16 mouse cellular contexts compared by ENCODE assay signal in genomic region chr3:135698466-135698975, GRCm38 (mm10). TPM values are rescaled to one million over a fixed set of nuclear protein-coding genes. Genes with fewer than 3 reads are reported as not detected.
DNase-seq lines count a peak whose midpoint lies in the region; ATAC-seq and TF ChIP-seq lines count a peak whose summit lies in the region.
"Had no signal": no experiment of that assay in that cellular context is flagged by ENCODE, and none has a peak within 500 bp of the region (broad histone marks: within the 10 kb centered on the region; RNA-seq: fewer than 3 reads in every experiment).

No protein-coding gene starts in this region.

- no peak for TF ChIP-seq RAD21 in CH12.LX (IDR thresholded peaks at IDR 0.05; ENCODE audit: low read depth, low read length)

- H3K4me1 ChIP-seq in intestine, embryonic 14.5 days (replicated peaks; ENCODE audit: control insufficient read depth, insufficient read depth, low read length), result peaks cover 8% of the 10 kb centered on the region
- no peaks in the 10 kb centered on the region for H3K4me1 ChIP-seq in intestine, postnatal 0 days (replicated peaks; ENCODE audit: control insufficient read depth, insufficient read depth, low read length)
- H3K4me1 ChIP-seq in CH12.LX (ENCODE audit: control insufficient read depth in 1 of 2, insufficient read depth in 2 of 2), result peaks cover 4 to 18% of the 10 kb centered on the region in 2 experiments; a peak in 3 of 4 replicates
- peaks cover 20% of the 10 kb centered on the region for H3K4me1 ChIP-seq in embryonic facial prominence, embryonic 10.5 days
- H3K4me1 ChIP-seq: forebrain, embryonic 15.5 days had no signal

- H3K4me3 ChIP-seq in intestine, embryonic 14.5 days (ENCODE audit: low read depth, low read length), result no peak overlapping the region
- no peak overlapping the region for H3K4me3 ChIP-seq in intestine, postnatal 0 days (ENCODE audit: low read depth, low read length)
- H3K4me3 ChIP-seq in CH12.LX (replicated peaks in 1 of 3; ENCODE audit: low read depth in 2 of 3, low read length in 2 of 3, poor library complexity in 1 of 3), result no peak overlapping the region
- H3K4me3 ChIP-seq in embryonic facial prominence, embryonic 10.5 days, result no peak overlapping the region
- H3K4me3 ChIP-seq: forebrain, embryonic 15.5 days had no signal

- no peak overlapping the region for H3K4me2 ChIP-seq in intestine, embryonic 14.5 days (ENCODE audit: low read length)
- no peak overlapping the region for H3K4me2 ChIP-seq in intestine, postnatal 0 days (replicated peaks; ENCODE audit: low read depth)
- no peak overlapping the region for H3K4me2 ChIP-seq in CH12.LX (ENCODE audit: insufficient read depth, low read depth, poor library complexity, severe bottlenecking)
- H3K4me2 ChIP-seq: forebrain, embryonic 15.5 days; liver, embryonic 11.5 days; lung, embryonic 14.5 days had no signal

- WGBS in intestine, embryonic 14.5 days, result 53% methylated on average over 12 of the region's 12 CpGs
- WGBS in intestine, postnatal 0 days, result 66% methylated on average over 12 of the region's 12 CpGs
- 62% methylated on average over 12 of the region's 12 CpGs for WGBS in embryonic facial prominence, embryonic 10.5 days

- H3K27ac ChIP-seq in intestine, embryonic 14.5 days (ENCODE audit: low read depth), result peak overlapping the region; percentile 47; the same call in 1 of the 2 replicates
- H3K27ac ChIP-seq in intestine, postnatal 0 days (ENCODE audit: low read depth, low read length), result no peak overlapping the region
- H3K27ac ChIP-seq in CH12.LX (ENCODE audit: insufficient read depth, low read depth), result no peak overlapping the region
- H3K27ac ChIP-seq in embryonic facial prominence, embryonic 10.5 days (replicated peaks), result 0 out of 2 replicates have a peak overlapping the region, but pooled peaks have one; percentile 36
- H3K27ac ChIP-seq: forebrain, embryonic 15.5 days; macrophage had no signal

- no peaks in the 10 kb centered on the region for H3K79me2 ChIP-seq in CH12.LX (replicated peaks; ENCODE audit: control insufficient read depth, extremely low read depth, insufficient read depth, poor library complexity, severe bottlenecking)

- H3K27me3 ChIP-seq in intestine, embryonic 14.5 days (replicated peaks; ENCODE audit: control insufficient read depth, insufficient read depth, low read length), result no peaks in the 10 kb centered on the region
- no peaks in the 10 kb centered on the region for H3K27me3 ChIP-seq in intestine, postnatal 0 days (replicated peaks; ENCODE audit: control insufficient read depth, insufficient read depth, low read length)
- H3K27me3 ChIP-seq in CH12.LX (replicated peaks), result peaks cover 6% of the 10 kb centered on the region
- peaks cover 6% of the 10 kb centered on the region; the same call in 1 of the 2 replicates for H3K27me3 ChIP-seq in embryonic facial prominence, embryonic 10.5 days (replicated peaks; ENCODE audit: low read depth, poor library complexity, severe bottlenecking)
- H3K27me3 ChIP-seq: forebrain, embryonic 15.5 days had no signal

- dilution Hi-C loops in CH12.LX (cut with MboI; ENCODE audit: extremely low pct_ligation_motif_present, extremely low pct_unique_long_range_greater_than_20kb, low sequenced_read_pairs), result no loop called here

- TF ChIP-seq EP300 in CH12.LX (IDR thresholded peaks at IDR 0.05; ENCODE audit: low read length), result 0 out of 2 replicates have a peak, but pooled peaks have one; percentile 15

- no peak for ATAC-seq in intestine, embryonic 14.5 days (replicated peaks; ENCODE audit: low FRiP score, low TSS enrichment, low read depth)
- no peak for ATAC-seq in intestine, postnatal 0 days
- ATAC-seq: forebrain, embryonic 15.5 days had no signal

- DNase-seq in intestine, embryonic 14.5 days (ENCODE audit: low spot score), result no peak
- DNase-seq in CH12.LX (ENCODE audit: extremely low read depth), result no peak
- DNase-seq in embryonic facial prominence, embryonic 10.5 days (ENCODE audit: low spot score), result no peak
- peak; percentile 74 for DNase-seq in kidney, adult 9 months
- DNase-seq in thymus, postnatal 36 days, result no peak
- no peak for DNase-seq in adrenal gland, postnatal 10 days
- DNase-seq in frontal cortex, postnatal 36 days (ENCODE audit: low spot score in 2 of 2), result no peak
- DNase-seq: B cell, adult 2 months; layer of hippocampus, adult 9-11 months; lung, embryonic 14.5 days; midbrain, embryonic 14.5 days; thymus, adult 2 months had no signal

- no peaks in the 10 kb centered on the region for H3K36me3 ChIP-seq in intestine, embryonic 14.5 days (ENCODE audit: control insufficient read depth, insufficient read depth, low read length)
- H3K36me3 ChIP-seq in intestine, postnatal 0 days (ENCODE audit: control insufficient read depth, insufficient read depth), result no peaks in the 10 kb centered on the region
- no peaks in the 10 kb centered on the region for H3K36me3 ChIP-seq in CH12.LX (replicated peaks in 1 of 2; ENCODE audit: control insufficient read depth in 1 of 2, insufficient read depth in 1 of 2, low read length in 1 of 2)
- H3K36me3 ChIP-seq in embryonic facial prominence, embryonic 10.5 days (replicated peaks), result no peaks in the 10 kb centered on the region
- H3K36me3 ChIP-seq: forebrain, embryonic 15.5 days had no signal

- TF ChIP-seq POLR2A in CH12.LX (IDR thresholded peaks at IDR 0.05; ENCODE audit: low read depth, low read length), result no peak

- no peak for TF ChIP-seq CTCF in intestine, postnatal 0 days (IDR thresholded peaks at IDR 0.05; ENCODE audit: low read depth)
- TF ChIP-seq CTCF in CH12.LX (conservative IDR thresholded peaks at IDR 0.05 in 1 of 2, IDR thresholded peaks at IDR 0.05 in 1 of 2; ENCODE audit: low read depth in 2 of 2, low read length in 2 of 2), result no peak

- no peak overlapping the region for H3K9ac ChIP-seq in intestine, embryonic 14.5 days (ENCODE audit: low read length)
- H3K9ac ChIP-seq in intestine, postnatal 0 days (ENCODE audit: low read depth, low read length), result no peak overlapping the region
- no peak overlapping the region for H3K9ac ChIP-seq in CH12.LX (ENCODE audit: insufficient read depth, low read depth)
- H3K9ac ChIP-seq: forebrain, embryonic 15.5 days; lung, embryonic 14.5 days had no signal

- in situ Hi-C loops in CH12.LX (cut with MboI; ENCODE audit: low pct_ligation_motif_present, low pct_unique_long_range_greater_than_20kb, low sequenced_read_pairs), result no loop called here

- no peaks in the 10 kb centered on the region for H3K9me3 ChIP-seq in intestine, embryonic 14.5 days (ENCODE audit: control insufficient read depth, low read length)
- no peaks in the 10 kb centered on the region for H3K9me3 ChIP-seq in intestine, postnatal 0 days (ENCODE audit: control insufficient read depth)
- H3K9me3 ChIP-seq in CH12.LX (replicated peaks; ENCODE audit: low read length), result no peaks in the 10 kb centered on the region
- H3K9me3 ChIP-seq in embryonic facial prominence, embryonic 10.5 days, result no peaks in the 10 kb centered on the region
- H3K9me3 ChIP-seq: forebrain, embryonic 15.5 days had no signal

TF ChIP-seq in CH12.LX, 34 proteins besides CTCF, POLR2A, EP300 and RAD21:
- TF ChIP-seq SMC3 (IDR thresholded peaks at IDR 0.05; ENCODE audit: low read depth, low read length), result no peak
- TF ChIP-seq TCF12 (IDR thresholded peaks at IDR 0.05; ENCODE audit: low read depth, low read length), result no peak
- TF ChIP-seq TBP (conservative IDR thresholded peaks at IDR 0.05; ENCODE audit: low read depth, low read length), result no peak
- no peak for TF ChIP-seq IRF4 (IDR thresholded peaks at IDR 0.05; ENCODE audit: low read depth, low read length)
- TF ChIP-seq ZC3H11A (IDR thresholded peaks at IDR 0.05; ENCODE audit: low read depth, low read length), result no peak
- no peak for TF ChIP-seq HCFC1 (IDR thresholded peaks at IDR 0.05; ENCODE audit: low read depth, low read length)
- TF ChIP-seq MYC (IDR thresholded peaks at IDR 0.05; ENCODE audit: low read depth, low read length), result no peak
- no peak for TF ChIP-seq POLR2AphosphoS2 (IDR thresholded peaks at IDR 0.05; ENCODE audit: low read depth, low read length)

RNA-seq across cellular contexts. Expression of gene Nfkb1, which starts 7.2 kb away (rescaled TPM):
- polyA plus RNA-seq in intestine, embryonic 14.5 days (2014; fragmentation: Nextera tagmentation; extraction: Ambion mirVana), result 29.1 and 30.6 TPM in 2 replicates
- polyA plus RNA-seq in intestine, postnatal 0 days (2015; fragmentation: Nextera tagmentation; extraction: Ambion mirVana), result 15.2 and 16.7 TPM in 2 replicates
- 256 and 271 TPM in 2 replicates for total RNA-seq in CH12.LX (2012; rRNA removed)
- 351 and 369 TPM in 2 replicates for total RNA-seq in CH12.LX (2014; rRNA removed)
- 283 and 346 TPM in 2 replicates for polyA plus RNA-seq in CH12.LX (2012; ENCODE audit: insufficient read length, low read depth)
- polyA plus RNA-seq in embryonic facial prominence, embryonic 10.5 days (2016; fragmentation: Nextera tagmentation; extraction: Ambion mirVana), result 12.7 and 13.3 TPM in 2 replicates
- 10 to 100 TPM; 48.3 to 58.1 TPM for total RNA-seq in adrenal gland, postnatal 10 days (2021)

Comparison
In these comparisons a context has a peak if more than half of its experiments do, and no peak if none do; other contexts are left out.
1. H3K27ac ChIP-seq: peak in intestine, embryonic 14.5 days (single experiment) and embryonic facial prominence, embryonic 10.5 days (single experiment); none in intestine, postnatal 0 days (single experiment) and CH12.LX (single experiment).